20 mouse cellular contexts compared by ENCODE assay signal in genomic region chr10:49453535-49453934, GRCm38 (mm10).
"Had no signal": no experiment of that assay in that cellular context is flagged by ENCODE, and none has a peak within 500 bp of the region (broad histone marks: within the 10 kb centered on the region; RNA-seq: fewer than 3 reads in every experiment).

No protein-coding gene starts in this region.

- DNase-seq: liver, postnatal 0 days; lung, adult 2 months; lung, postnatal 14 days; lung, postnatal 36 days; retina, postnatal 1 day; right cerebral cortex, adult 18-20 months; right cerebral cortex, postnatal 25 days; right cerebral cortex, postnatal 4 days; spleen, adult 18-20 months; thymus, adult 18-20 months; thymus, postnatal 14 days; thymus, postnatal 36 days had no signal

- ATAC-seq: liver, postnatal 0 days; lung, postnatal 0 days; midbrain, embryonic 13.5 days; midbrain, embryonic 15.5 days had no signal

- H3K27me3 ChIP-seq: liver, embryonic 15.5 days; lung, embryonic 15.5 days; megakaryocyte, embryonic 14.5 days; midbrain, embryonic 13.5 days; midbrain, embryonic 15.5 days had no signal

- H3K9ac ChIP-seq: liver, embryonic 15.5 days; liver, postnatal 0 days; lung, embryonic 15.5 days; midbrain, embryonic 13.5 days; midbrain, embryonic 15.5 days had no signal

- H3K4me1 ChIP-seq: liver, embryonic 15.5 days; lung, embryonic 15.5 days; megakaryocyte, embryonic 14.5 days; midbrain, embryonic 13.5 days; midbrain, embryonic 15.5 days had no signal

- H3K9me3 ChIP-seq: liver, embryonic 15.5 days; lung, embryonic 15.5 days; megakaryocyte, embryonic 14.5 days; midbrain, embryonic 13.5 days; midbrain, embryonic 15.5 days had no signal

- H3K4me3 ChIP-seq: liver, embryonic 15.5 days; lung, embryonic 15.5 days; megakaryocyte, embryonic 14.5 days; midbrain, embryonic 13.5 days; midbrain, embryonic 15.5 days had no signal

- H3K4me2 ChIP-seq: liver, embryonic 15.5 days; lung, embryonic 15.5 days; midbrain, embryonic 11.5 days; midbrain, embryonic 13.5 days; midbrain, embryonic 15.5 days had no signal

- H3K36me3 ChIP-seq: liver, embryonic 15.5 days; lung, embryonic 15.5 days; midbrain, embryonic 13.5 days; midbrain, embryonic 15.5 days had no signal

- H3K27ac ChIP-seq: liver, embryonic 15.5 days; lung, embryonic 15.5 days; macrophage; midbrain, embryonic 13.5 days; midbrain, embryonic 15.5 days had no signal
